Mouse (Mus musculus): ENCODE measurements around the gene Cps1.

DNA sequence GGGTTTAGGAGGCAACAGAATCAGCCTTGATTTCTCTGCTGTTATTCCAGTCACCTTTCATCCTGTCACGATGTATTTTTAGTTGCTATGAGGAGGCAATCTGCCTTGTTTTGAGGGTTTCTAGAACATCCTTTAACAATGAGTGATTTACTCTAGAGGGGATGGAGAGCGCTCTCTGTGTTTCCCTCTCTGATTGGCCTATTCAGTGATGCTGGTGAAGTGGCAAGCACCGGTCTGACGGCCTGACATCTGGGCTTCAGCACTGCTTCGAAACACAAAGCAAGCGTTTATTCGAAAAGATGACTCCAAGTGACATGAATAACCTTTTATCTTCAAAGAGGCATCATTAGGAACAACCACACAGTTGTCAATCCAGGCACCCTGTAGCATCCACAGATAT is 100.8 kb downstream of the Cps1 start:
- no peak for TF ChIP-seq CTCF (conservative IDR thresholded peaks at IDR 0.05; ENCODE audit: low read length)
- no peak for TF ChIP-seq POU5F1 (IDR thresholded peaks at IDR 0.05; ENCODE audit: borderline replicate concordance, low read length)
